Mouse (Mus musculus) intestine, embryonic 14.5 days (tissue): ENCODE data around the gene Tmprss11f. TPM values are rescaled to one million over a fixed set of nuclear protein-coding genes. Genes with fewer than 3 reads are reported as not detected.

Source experiments
- ATAC-seq: fragments of 200-750 bp; cut with Nextera tagmentation; replicated peaks from 2 replicates; pipeline ENCODE4 v1.8.0; 2017; ENCODE audit warnings: low read depth, moderate number of reproducible peaks, moderate TSS enrichment, moderate library complexity; ENCODE audit not compliant: low FRiP score, low TSS enrichment
- DNase-seq: peaks from one replicate; pipeline ENCODE4 v3.0.0-alpha.2; 2018; ENCODE audit warnings: low spot score
- H3K27ac ChIP-seq: fragments of 300-500 bp; sonication (generic); 2 replicates; pipeline ENCODE4 v1.5.1; 2014; ENCODE audit warnings: low read depth, mild to moderate bottlenecking, control low read depth
- H3K27me3 ChIP-seq: fragments of 300-500 bp; sonication (generic); replicated peaks from 2 replicates; pipeline ENCODE4 v1.6.1; 2014; ENCODE audit warnings: low read length, control low read depth; ENCODE audit not compliant: control insufficient read depth, insufficient read depth
- H3K36me3 ChIP-seq: fragments of 300-500 bp; sonication (generic); 2 replicates; pipeline ENCODE4 v1.6.1; 2014; ENCODE audit warnings: low read length, control low read depth; ENCODE audit not compliant: control insufficient read depth, insufficient read depth
- H3K4me1 ChIP-seq: fragments of 300-500 bp; sonication (generic); replicated peaks from 2 replicates; pipeline ENCODE4 v1.6.1; 2014; ENCODE audit warnings: low read length, control low read depth, mixed read lengths; ENCODE audit not compliant: control insufficient read depth, insufficient read depth
- H3K4me2 ChIP-seq: fragments of 300-500 bp; sonication (generic); 2 replicates; pipeline ENCODE4 v1.6.1; 2014; ENCODE audit warnings: low read length
- H3K4me3 ChIP-seq: fragments of 300-500 bp; sonication (generic); 2 replicates; pipeline ENCODE4 v1.5.1; 2014; ENCODE audit warnings: low read depth, low read length, control low read depth, mixed read lengths
- H3K9ac ChIP-seq: fragments of 300-500 bp; sonication (generic); 2 replicates; pipeline ENCODE4 v1.6.1; 2014; ENCODE audit warnings: mild to moderate bottlenecking, low read length
- H3K9me3 ChIP-seq: fragments of 300-500 bp; sonication (generic); 2 replicates; pipeline ENCODE4 v1.6.1; 2016; ENCODE audit warnings: low read length, control low read depth; ENCODE audit not compliant: control insufficient read depth
- WGBS: fragments of 180-500 bp; shearing (Covaris S2); extraction: QIAGEN DNeasy Blood & Tissue Kit; methylation state at CpG from one replicate; pipeline ENCODE4 v1.1.7; 2014; 5-methylcytosine and 5-hydroxymethylcytosine counted together
- polyA plus RNA-seq: library from polyadenylated mRNA; unstranded; fragments of >200 nt; fragmentation: Nextera tagmentation; extraction: Ambion mirVana; gene quantifications from 2 replicates; pipeline ENCODE4 v1.2.1, GENCODE M21; 2014

The Tmprss11f gene
- polyA plus RNA-seq, 1 experiment from 2014 or later: not detected

DNA sequence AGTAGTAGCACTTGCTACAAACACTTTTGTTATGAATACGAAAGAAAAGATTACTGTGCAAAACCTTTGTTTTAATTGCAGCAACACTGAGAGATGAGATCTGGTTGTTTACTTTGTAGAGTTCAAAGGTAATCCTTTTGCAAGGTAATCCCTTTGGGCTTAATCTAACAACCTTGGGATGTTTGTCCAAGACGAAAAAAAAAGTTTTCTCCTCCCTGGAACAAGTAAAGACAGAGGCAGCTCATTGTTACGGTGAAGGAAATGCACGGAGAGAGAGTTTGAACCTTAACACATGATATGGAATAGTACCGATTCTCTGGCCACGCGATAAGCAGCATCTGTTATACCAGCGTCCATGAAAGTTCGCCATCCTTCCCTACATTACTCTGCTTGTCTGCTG lies 158.4 kb downstream of the Tmprss11f start:
- H3K36me3 ChIP-seq: no peaks in the 10 kb centered on the region
- H3K27ac ChIP-seq: no peak overlapping the region
- H3K4me2 ChIP-seq: no peak overlapping the region
- H3K9me3 ChIP-seq: no peaks in the 10 kb centered on the region
- 68% methylated on average over 9 of the region's 9 CpGs for WGBS
- ATAC-seq (peak; percentile 67), DNase-seq (no peak)
- no peaks in the 10 kb centered on the region for H3K27me3 ChIP-seq
- no peak overlapping the region for H3K4me3 ChIP-seq
- no peak overlapping the region for H3K9ac ChIP-seq
- no peaks in the 10 kb centered on the region for H3K4me1 ChIP-seq

Other genes with a start within 250 kb of the Tmprss11f start
- 0.17 TPM in 1 of 2 replicates, not detected in the other for gene Tmprss11a, start 163.4 kb downstream of the Tmprss11f start, polyA plus RNA-seq
- gene Tmprss11g, start 113.8 kb downstream of the Tmprss11f start, polyA plus RNA-seq: not detected in 2 replicates
- gene Tmprss11b, start 43.9 kb upstream of the Tmprss11f start, polyA plus RNA-seq: not detected in 2 replicates
- gene Tmprss11e, start 113.4 kb upstream of the Tmprss11f start, polyA plus RNA-seq: not detected in 2 replicates
- 43.0 and 45.1 TPM in 2 replicates for gene Ythdc1, start 171.8 kb upstream of the Tmprss11f start, polyA plus RNA-seq